Mouse (Mus musculus): ENCODE results near the gene Btbd11. TPM values are rescaled to one million over a fixed set of nuclear protein-coding genes. Genes with fewer than 3 reads are reported as not detected.

Btbd11 gene
- 0.47 and 0.58 TPM in 2 replicates for polyA plus RNA-seq (2015; fragmentation: Nextera tagmentation; extraction: Ambion mirVana)

DNA sequence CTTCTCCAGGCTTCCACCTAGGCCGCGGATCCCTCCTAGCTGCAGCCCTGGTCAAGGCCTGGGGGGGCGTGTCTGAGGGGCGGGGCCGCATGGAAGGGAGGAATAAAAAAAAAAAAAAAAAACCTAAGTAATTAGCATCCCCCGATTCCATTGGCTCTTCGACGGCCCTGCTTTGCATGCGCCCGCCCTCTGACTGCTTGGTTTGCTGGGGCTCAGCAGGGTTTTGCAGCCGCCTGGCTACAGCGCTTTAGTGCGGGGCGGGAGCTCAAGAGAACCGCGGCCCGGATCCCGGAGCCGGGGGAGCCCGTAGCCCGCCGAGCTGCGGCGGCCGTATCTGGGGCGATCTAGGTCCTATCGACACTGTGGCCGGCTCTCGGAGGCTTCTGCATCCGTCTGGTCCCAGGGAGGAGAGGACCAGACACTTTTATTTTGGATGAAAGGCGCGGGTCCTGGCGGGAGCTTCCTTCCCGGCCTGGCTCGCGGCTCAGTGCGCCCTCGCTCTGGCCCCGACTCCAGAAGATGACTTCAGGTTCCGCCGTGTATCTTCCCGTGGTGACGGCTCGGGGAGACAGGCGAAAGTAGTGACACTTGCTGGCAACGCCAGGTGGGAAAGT is at the start of gene Btbd11:
Gene Btbd11 (plus strand): TSS at position 210 of the 614 bp plus-strand sequence.

Other genes with a start within 250 kb of the Btbd11 start
- gene Cry1, start 201.8 kb upstream of the Btbd11 start, polyA plus RNA-seq (2015; fragmentation: Nextera tagmentation; extraction: Ambion mirVana), result 9.5 and 11.8 TPM in 2 replicates

Measured in spleen, postnatal 0 days (tissue).